Mouse (Mus musculus): Measurements from ENCODE around the gene Arhgap32. TPM values are rescaled to one million over a fixed set of nuclear protein-coding genes. Genes with fewer than 3 reads are reported as not detected.

The Arhgap32 gene
- polyA plus RNA-seq (2014; fragmentation: Nextera tagmentation; extraction: Ambion mirVana), result 1.3 and 1.7 TPM in 2 replicates

- H3K27ac ChIP-seq (ENCODE audit: low read depth, low read length), result no peak within 1 kb of the TSS
- no peaks in the 10 kb centered on the region for H3K9me3 ChIP-seq (ENCODE audit: control insufficient read depth, low read length)
- H3K36me3 ChIP-seq (ENCODE audit: control insufficient read depth, insufficient read depth, low read length), result no peaks in the 10 kb centered on the region
- DNase-seq (ENCODE audit: low spot score) (no peak), ATAC-seq (replicated peaks; ENCODE audit: low FRiP score) (no peak)
- no peaks in the 10 kb centered on the region for H3K27me3 ChIP-seq (replicated peaks; ENCODE audit: control insufficient read depth, insufficient read depth, low read length)
- peaks cover 14% of the 10 kb centered on the region for H3K4me1 ChIP-seq (replicated peaks; ENCODE audit: control insufficient read depth, insufficient read depth, low read length)
- WGBS, result 76% methylated on average over 1 of the region's 1 CpGs
- H3K9ac ChIP-seq (ENCODE audit: low read depth, low read length), result no peak within 1 kb of the TSS
- H3K4me2 ChIP-seq, result no peak within 1 kb of the TSS
- no peak within 1 kb of the TSS for H3K4me3 ChIP-seq (ENCODE audit: low read depth, low read length)
Observed at GRCm38 (mm10) chr9:32115786-32116185, at the start of gene Arhgap32. Arhgap32 (plus strand) TSS chr9:32116136.

- ATAC-seq (replicated peaks; ENCODE audit: low FRiP score) (no peak), DNase-seq (ENCODE audit: low spot score) (no peak)
- WGBS, result 81% methylated on average over 6 of the region's 6 CpGs
Observed at GRCm38 (mm10) chr9:32072778-32073177, 43.2 kb upstream of the Arhgap32 start.

GRCm38 (mm10) chr9:32088106-32088776 lies 27.7 kb upstream of the Arhgap32 start:
- 60% methylated on average over 4 of the region's 4 CpGs for WGBS
- Histone ChIP-seq H3K36me3 (ENCODE audit: control insufficient read depth, insufficient read depth, low read length) (no peaks in the 10 kb centered on the region), H3K4me1 (replicated peaks; ENCODE audit: control insufficient read depth, insufficient read depth, low read length) (no peaks in the 10 kb centered on the region; the same call in 1 of the 2 replicates), H3K27me3 (replicated peaks; ENCODE audit: control insufficient read depth, insufficient read depth, low read length) (no peaks in the 10 kb centered on the region), H3K4me3 (ENCODE audit: low read depth, low read length) (no peak overlapping the region), H3K9ac (ENCODE audit: low read depth, low read length) (no peak overlapping the region), H3K4me2 (no peak overlapping the region), H3K9me3 (ENCODE audit: control insufficient read depth, low read length) (no peaks in the 10 kb centered on the region), H3K27ac (ENCODE audit: low read depth, low read length) (no peak overlapping the region)
- ATAC-seq (replicated peaks; ENCODE audit: low FRiP score), result no peak
- DNase-seq (ENCODE audit: low spot score), result no peak

More at GRCm38 (mm10) chr9:32072778-32073177, 43.2 kb upstream of the Arhgap32 start:
- no peak overlapping the region for H3K4me2 ChIP-seq
- no peak overlapping the region for H3K9ac ChIP-seq (ENCODE audit: low read depth, low read length)
- H3K36me3 ChIP-seq (ENCODE audit: control insufficient read depth, insufficient read depth, low read length), result no peaks in the 10 kb centered on the region
- H3K27me3 ChIP-seq (replicated peaks; ENCODE audit: control insufficient read depth, insufficient read depth, low read length), result no peaks in the 10 kb centered on the region
- no peak overlapping the region for H3K4me3 ChIP-seq (ENCODE audit: low read depth, low read length)
- H3K4me1 ChIP-seq (replicated peaks; ENCODE audit: control insufficient read depth, insufficient read depth, low read length), result no peaks in the 10 kb centered on the region
- no peak overlapping the region for H3K27ac ChIP-seq (ENCODE audit: low read depth, low read length)
- H3K9me3 ChIP-seq (ENCODE audit: control insufficient read depth, low read length), result no peaks in the 10 kb centered on the region

GRCm38 (mm10) chr9:32088882-32089281 lies 27.1 kb upstream of the Arhgap32 start:
- no peaks in the 10 kb centered on the region for H3K27me3 ChIP-seq (replicated peaks; ENCODE audit: control insufficient read depth, insufficient read depth, low read length)
- peaks cover 4% of the 10 kb centered on the region; the same call in 1 of the 2 replicates for H3K4me1 ChIP-seq (replicated peaks; ENCODE audit: control insufficient read depth, insufficient read depth, low read length)
- WGBS, result 62% methylated on average over 3 of the region's 3 CpGs
- DNase-seq (ENCODE audit: low spot score) (no peak), ATAC-seq (replicated peaks; ENCODE audit: low FRiP score) (no peak)
- no peak overlapping the region for H3K4me2 ChIP-seq
- H3K4me3 ChIP-seq (ENCODE audit: low read depth, low read length), result no peak overlapping the region
- H3K36me3 ChIP-seq (ENCODE audit: control insufficient read depth, insufficient read depth, low read length), result no peaks in the 10 kb centered on the region
- no peaks in the 10 kb centered on the region for H3K9me3 ChIP-seq (ENCODE audit: control insufficient read depth, low read length)
- no peak overlapping the region for H3K9ac ChIP-seq (ENCODE audit: low read depth, low read length)
- H3K27ac ChIP-seq (ENCODE audit: low read depth, low read length), result no peak overlapping the region

GRCm38 (mm10) chr9:32093456-32093855 lies 22.5 kb upstream of the Arhgap32 start:
- no peak for ATAC-seq (replicated peaks; ENCODE audit: low FRiP score)
- 39% methylated on average over 2 of the region's 2 CpGs for WGBS
- DNase-seq (ENCODE audit: low spot score), result no peak
- H3K4me1 ChIP-seq (replicated peaks; ENCODE audit: control insufficient read depth, insufficient read depth, low read length), result peaks cover 8% of the 10 kb centered on the region; the same call in 1 of the 2 replicates
- H3K4me3 ChIP-seq (ENCODE audit: low read depth, low read length), result no peak overlapping the region
- no peak overlapping the region for H3K4me2 ChIP-seq
- no peak overlapping the region for H3K9ac ChIP-seq (ENCODE audit: low read depth, low read length)
- no peaks in the 10 kb centered on the region for H3K36me3 ChIP-seq (ENCODE audit: control insufficient read depth, insufficient read depth, low read length)
- H3K27ac ChIP-seq (ENCODE audit: low read depth, low read length), result no peak overlapping the region
- no peaks in the 10 kb centered on the region for H3K9me3 ChIP-seq (ENCODE audit: control insufficient read depth, low read length)
- H3K27me3 ChIP-seq (replicated peaks; ENCODE audit: control insufficient read depth, insufficient read depth, low read length), result no peaks in the 10 kb centered on the region

GRCm38 (mm10) chr9:32094351-32095120 lies 21.4 kb upstream of the Arhgap32 start:
- WGBS, result 40% methylated on average over 13 of the region's 13 CpGs
- Histone ChIP-seq H3K27ac (ENCODE audit: low read depth, low read length) (no peak overlapping the region), H3K4me1 (replicated peaks; ENCODE audit: control insufficient read depth, insufficient read depth, low read length) (peaks cover 8% of the 10 kb centered on the region; the same call in 1 of the 2 replicates)

GRCm38 (mm10) chr9:32095511-32095910 lies 20.4 kb upstream of the Arhgap32 start:
- Histone ChIP-seq H3K9me3 (ENCODE audit: control insufficient read depth, low read length) (no peaks in the 10 kb centered on the region), H3K36me3 (ENCODE audit: control insufficient read depth, insufficient read depth, low read length) (no peaks in the 10 kb centered on the region), H3K27ac (ENCODE audit: low read depth, low read length) (no peak overlapping the region), H3K27me3 (replicated peaks; ENCODE audit: control insufficient read depth, insufficient read depth, low read length) (no peaks in the 10 kb centered on the region), H3K9ac (ENCODE audit: low read depth, low read length) (no peak overlapping the region), H3K4me2 (no peak overlapping the region), H3K4me1 (replicated peaks; ENCODE audit: control insufficient read depth, insufficient read depth, low read length) (peaks cover 9% of the 10 kb centered on the region; the same call in 1 of the 2 replicates), H3K4me3 (ENCODE audit: low read depth, low read length) (no peak overlapping the region)
- no peak for ATAC-seq (replicated peaks; ENCODE audit: low FRiP score)
- 84% methylated on average over 4 of the region's 4 CpGs for WGBS
- no peak for DNase-seq (ENCODE audit: low spot score)

More at GRCm38 (mm10) chr9:32094351-32095120, 21.4 kb upstream of the Arhgap32 start:
- no peak for ATAC-seq (replicated peaks; ENCODE audit: low FRiP score)
- Histone ChIP-seq H3K4me3 (ENCODE audit: low read depth, low read length) (no peak overlapping the region), H3K27me3 (replicated peaks; ENCODE audit: control insufficient read depth, insufficient read depth, low read length) (no peaks in the 10 kb centered on the region), H3K36me3 (ENCODE audit: control insufficient read depth, insufficient read depth, low read length) (no peaks in the 10 kb centered on the region), H3K9me3 (ENCODE audit: control insufficient read depth, low read length) (no peaks in the 10 kb centered on the region), H3K9ac (ENCODE audit: low read depth, low read length) (no peak overlapping the region), H3K4me2 (no peak overlapping the region)
- DNase-seq (ENCODE audit: low spot score), result no peak

- no peaks in the 10 kb centered on the region for H3K36me3 ChIP-seq (ENCODE audit: control insufficient read depth, insufficient read depth, low read length)
- ATAC-seq (replicated peaks; ENCODE audit: low FRiP score) (no peak), DNase-seq (ENCODE audit: low spot score) (no peak)
- no peak overlapping the region for H3K27ac ChIP-seq (ENCODE audit: low read depth, low read length)
- no peak overlapping the region for H3K4me3 ChIP-seq (ENCODE audit: low read depth, low read length)
- 73% methylated on average over 7 of the region's 7 CpGs for WGBS
- H3K9me3 ChIP-seq (ENCODE audit: control insufficient read depth, low read length), result no peaks in the 10 kb centered on the region
- H3K4me1 ChIP-seq (replicated peaks; ENCODE audit: control insufficient read depth, insufficient read depth, low read length), result peaks cover 13% of the 10 kb centered on the region
- no peak overlapping the region for H3K9ac ChIP-seq (ENCODE audit: low read depth, low read length)
- H3K27me3 ChIP-seq (replicated peaks; ENCODE audit: control insufficient read depth, insufficient read depth, low read length), result no peaks in the 10 kb centered on the region
- H3K4me2 ChIP-seq, result no peak overlapping the region
Observed at GRCm38 (mm10) chr9:32096541-32096940, 19.4 kb upstream of the Arhgap32 start.
